Mouse (Mus musculus): ENCODE measurements around the gene Pdgfra.

- TF ChIP-seq GATA1 (IDR thresholded peaks at IDR 0.05; ENCODE audit: borderline replicate concordance, low read length), result no peak
- TF ChIP-seq FLI1 (IDR thresholded peaks at IDR 0.05; ENCODE audit: low read length), result no peak
These were observed 62.4 kb downstream of the Pdgfra start for GRCm38 (mm10) chr5:75214520-75214919.
